Mouse (Mus musculus) kidney, adult 2 months (tissue): ENCODE data around the gene Rnf150.

ENCODE experiments used
- CTCF ChIP-seq: fragments of 200-500 bp; conservative IDR thresholded peaks from 2 replicates; pipeline ENCODE4 v1.5.1; 2011; ENCODE audit warnings: low read depth, mild to moderate bottlenecking, control low read depth, low read length, moderate library complexity, mixed read lengths; ENCODE audit not compliant: insufficient read depth, insufficient read length
- POLR2A ChIP-seq: fragments of 200-500 bp; IDR thresholded peaks from one replicate; pipeline ENCODE4 v1.6.1; 2011; ENCODE audit warnings: low read depth, low read length, control low read depth

DNA sequence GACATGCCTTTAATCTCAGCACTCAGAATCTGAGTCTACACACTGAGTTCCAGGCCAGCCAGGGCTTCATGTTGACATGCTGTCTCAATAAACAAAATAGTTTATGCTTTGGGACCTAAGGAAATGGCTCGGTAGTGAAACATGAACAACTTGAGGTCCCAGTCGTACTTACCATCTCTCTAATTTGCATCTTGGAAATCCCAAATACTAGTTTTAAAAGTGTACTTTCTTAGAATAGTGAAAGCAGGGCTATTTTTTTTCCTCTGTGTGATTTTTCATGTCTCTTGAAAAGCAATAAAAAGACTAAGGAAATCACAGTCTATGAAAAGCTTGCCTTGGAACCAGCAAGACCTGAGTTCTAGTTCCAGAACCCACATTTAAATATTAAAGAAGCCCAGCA, 135.6 kb downstream of the Rnf150 start:
- TF ChIP-seq CTCF (no peak), POLR2A (no peak)
